Mouse (Mus musculus): ENCODE results near the gene Mrpl38. TPM values are rescaled to one million over a fixed set of nuclear protein-coding genes. Genes with fewer than 3 reads are reported as not detected.
"Not testable (repeated sequence)": the region's sequence is repeated elsewhere in the genome, so short reads cannot be mapped to it uniquely, and the experiment has no call there.

Mrpl38 gene
- total RNA-seq, 2 experiments from 2014 or later: 40.8 to 46.2 TPM

DNA sequence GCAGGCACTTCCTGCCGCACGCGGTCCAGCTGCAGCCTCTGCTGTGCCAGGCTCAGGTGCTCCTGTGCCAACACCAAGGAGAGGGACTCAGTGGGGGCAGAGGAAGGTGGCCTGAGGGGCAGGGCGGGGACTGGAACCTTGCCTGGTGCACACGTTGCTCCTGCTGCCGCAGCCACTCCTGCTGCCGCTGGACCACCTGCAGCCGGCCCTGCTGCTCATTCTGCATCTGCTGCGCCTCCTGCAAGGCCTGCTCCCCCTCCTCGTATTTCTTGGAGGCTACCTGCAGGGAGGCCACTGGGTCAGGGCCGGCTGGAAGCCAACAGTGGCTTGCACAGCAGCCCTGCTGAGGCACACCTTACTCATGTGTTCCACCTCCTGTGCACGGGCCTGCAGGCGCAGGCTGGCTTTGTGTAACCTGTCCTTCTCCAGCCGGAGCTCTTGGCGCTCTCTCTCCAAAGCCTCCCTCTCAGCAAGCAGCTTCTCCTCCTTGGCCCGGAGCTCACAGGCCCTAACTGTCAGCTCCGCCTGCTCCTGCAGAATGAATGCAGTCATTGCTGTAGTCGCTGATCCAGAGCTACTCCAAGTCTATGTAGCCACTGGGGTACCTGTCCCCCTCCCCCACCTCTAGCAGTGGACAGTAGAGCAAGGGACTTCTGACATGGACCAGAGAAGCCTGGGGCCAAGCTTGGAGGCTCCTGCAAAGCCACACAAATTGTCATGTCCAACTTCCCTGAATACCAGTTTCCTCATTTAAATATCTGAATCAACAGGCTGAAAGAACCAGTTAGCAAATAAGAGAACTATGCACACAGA, 7.0 kb upstream of the Mrpl38 start:
- no peak for DNase-seq

DNA sequence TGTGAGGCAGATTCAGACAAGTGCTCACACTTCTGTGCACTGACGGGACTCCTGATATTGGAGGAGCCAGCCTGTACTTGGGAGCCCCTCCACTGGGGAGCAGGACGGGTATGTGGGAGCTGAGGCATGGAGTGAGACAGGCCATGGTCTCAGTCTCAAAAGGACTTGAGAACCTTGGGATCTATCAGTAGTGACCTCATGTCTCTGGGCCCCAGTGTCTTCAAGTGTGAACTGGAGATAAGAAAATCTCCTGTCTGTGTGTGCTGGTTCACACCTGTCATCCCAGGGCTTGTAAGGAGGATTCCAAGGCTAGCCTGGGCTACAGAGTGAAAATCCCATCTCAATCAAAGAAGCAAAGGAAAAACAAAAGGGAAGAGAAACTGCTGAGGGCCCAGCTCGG, 4.8 kb upstream of the Mrpl38 start:
- DNase-seq: no peak

DNA sequence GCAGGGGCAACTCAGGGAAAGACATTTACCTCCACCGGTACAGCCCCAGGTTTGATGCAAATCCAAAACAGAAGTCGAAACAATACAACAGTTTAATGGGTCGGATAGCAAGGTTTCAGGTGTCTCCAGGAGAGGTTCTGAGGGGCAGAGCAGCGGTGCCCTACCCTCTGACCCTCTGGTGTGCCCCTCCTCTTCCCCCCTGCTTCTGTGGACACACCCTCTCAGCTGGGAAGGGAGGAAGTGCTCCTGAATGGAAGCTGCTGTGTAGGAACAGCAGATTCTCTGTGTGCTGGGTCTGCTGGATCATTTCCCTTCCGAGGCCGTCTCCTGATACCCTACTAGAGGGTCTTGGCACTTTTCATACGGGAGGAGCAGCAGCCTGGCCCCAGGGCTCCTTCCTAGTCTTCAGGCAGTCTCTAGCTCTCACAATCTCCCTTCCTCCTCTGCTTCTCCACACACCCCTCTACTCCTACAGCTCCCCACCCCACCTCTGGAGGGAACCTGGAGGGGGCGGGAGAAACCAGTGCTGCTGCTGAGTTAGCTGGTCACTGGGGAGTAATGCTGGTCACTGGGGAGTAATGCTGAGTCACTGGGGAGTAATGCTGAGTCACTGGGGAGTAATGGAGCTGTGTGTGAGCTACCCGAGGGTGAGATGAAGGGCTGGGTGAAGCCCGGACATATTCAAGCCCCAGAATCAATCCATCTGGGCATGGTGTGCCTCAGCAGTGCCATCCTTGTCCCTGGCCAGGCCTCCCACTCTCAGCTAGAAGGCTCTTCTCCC, 3.7 kb upstream of the Mrpl38 start:
- no peak for DNase-seq

DNA sequence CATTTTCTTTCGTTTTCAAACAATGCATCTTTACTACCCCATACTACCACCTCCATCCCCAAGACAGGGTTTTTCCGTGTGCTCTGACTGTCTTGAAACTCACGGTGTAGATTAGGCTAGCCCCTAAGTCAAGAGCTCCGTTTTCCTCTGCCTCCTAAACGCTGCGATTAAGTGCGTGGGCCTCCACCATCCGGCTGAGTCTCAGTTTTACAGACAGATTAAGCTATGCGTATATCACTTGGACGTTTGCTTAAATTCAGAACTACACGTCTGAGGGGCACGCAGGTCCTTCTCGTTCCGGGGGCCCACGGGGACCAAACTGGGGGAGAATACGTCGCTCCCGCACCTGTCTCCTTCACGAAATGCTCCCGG, 586 bp downstream of the Mrpl38 start:
- DNase-seq: no peak

DNA sequence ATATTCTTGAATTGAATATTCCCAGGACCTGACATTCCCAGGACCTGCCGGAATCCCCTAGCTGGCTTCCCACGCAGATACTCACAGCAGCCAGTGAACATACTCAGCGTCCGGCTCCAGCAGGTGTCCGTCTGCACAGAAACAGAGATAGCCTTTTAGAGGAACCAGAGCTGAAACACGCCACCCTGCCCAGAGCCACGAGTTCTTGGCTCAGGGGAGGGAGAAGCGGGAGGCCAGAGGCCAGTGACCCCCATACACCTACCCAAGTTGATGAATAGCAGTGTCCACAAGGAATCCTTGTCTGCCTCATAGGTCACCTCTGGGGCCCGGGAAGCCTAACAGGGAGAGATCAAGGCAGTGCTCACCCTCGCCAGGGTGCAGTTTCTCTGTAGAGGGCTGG, 4.5 kb downstream of the Mrpl38 start:
- DNase-seq: no peak

DNA sequence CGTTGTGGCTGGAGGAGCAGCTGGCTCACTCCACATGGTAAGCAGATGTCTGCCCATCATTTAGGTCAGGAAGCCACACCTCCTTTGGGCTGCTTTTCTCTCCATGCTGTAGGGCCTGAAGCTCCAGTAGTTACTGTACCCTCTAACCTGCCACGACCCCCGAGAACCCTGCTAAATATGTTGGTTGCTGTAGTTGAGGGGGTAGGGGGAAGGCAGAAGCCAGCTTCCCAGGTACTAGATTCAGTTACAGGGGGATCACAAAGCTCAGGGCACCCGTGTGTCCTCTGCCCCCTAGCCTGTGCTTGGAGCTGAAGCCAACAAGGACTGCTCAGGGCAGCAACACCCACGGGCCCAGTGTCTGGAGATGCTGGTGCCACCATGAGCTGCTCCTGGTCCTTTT, 5.2 kb downstream of the Mrpl38 start:
- no peak for DNase-seq

DNA sequence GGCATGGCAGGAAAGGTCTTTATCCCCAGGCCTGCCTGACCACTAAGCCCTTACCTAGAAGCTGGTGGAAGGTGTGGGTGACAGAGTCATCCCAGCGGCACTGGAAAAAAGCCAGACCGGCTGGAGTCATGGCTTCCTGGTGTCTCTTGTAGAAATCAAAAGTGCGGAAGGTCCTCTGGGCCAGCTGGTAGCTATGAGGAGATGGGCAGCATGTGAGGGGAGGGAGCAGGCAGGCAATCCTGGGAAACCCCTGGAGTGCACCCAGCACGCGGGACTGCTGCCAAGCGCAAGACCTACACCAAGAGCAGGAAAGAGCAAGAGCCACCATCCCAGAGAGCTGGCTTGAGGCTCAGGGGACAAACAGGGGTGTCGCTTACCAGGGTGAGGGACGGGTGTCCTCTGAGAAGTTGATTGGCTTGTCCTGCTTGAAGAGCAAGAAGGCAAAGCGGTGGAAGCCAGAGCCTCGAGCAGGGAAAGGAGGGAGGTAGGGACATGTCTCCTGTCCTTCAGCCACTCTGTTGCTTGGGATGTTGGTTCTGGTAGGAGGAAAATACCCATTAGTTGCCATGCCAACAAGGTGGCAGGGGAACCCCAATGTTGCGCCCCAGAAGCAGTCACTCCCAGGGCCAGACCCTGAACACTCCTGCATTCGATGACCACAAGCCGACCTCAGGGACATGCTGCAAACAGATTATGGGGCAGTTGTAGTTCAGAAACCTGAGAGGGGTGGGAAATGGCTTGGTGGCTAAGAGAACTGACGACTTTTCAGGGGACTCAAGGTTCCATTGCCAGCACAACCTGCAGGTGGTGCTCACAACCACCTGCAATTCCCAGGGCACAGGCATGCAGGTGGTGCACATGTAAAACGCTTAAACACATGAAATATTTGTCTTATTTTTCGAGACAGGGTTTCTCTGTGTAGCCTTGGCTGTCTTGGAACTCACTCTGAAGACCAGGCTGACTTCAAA, 6.0 kb downstream of the Mrpl38 start:
- no peak for DNase-seq

DNA sequence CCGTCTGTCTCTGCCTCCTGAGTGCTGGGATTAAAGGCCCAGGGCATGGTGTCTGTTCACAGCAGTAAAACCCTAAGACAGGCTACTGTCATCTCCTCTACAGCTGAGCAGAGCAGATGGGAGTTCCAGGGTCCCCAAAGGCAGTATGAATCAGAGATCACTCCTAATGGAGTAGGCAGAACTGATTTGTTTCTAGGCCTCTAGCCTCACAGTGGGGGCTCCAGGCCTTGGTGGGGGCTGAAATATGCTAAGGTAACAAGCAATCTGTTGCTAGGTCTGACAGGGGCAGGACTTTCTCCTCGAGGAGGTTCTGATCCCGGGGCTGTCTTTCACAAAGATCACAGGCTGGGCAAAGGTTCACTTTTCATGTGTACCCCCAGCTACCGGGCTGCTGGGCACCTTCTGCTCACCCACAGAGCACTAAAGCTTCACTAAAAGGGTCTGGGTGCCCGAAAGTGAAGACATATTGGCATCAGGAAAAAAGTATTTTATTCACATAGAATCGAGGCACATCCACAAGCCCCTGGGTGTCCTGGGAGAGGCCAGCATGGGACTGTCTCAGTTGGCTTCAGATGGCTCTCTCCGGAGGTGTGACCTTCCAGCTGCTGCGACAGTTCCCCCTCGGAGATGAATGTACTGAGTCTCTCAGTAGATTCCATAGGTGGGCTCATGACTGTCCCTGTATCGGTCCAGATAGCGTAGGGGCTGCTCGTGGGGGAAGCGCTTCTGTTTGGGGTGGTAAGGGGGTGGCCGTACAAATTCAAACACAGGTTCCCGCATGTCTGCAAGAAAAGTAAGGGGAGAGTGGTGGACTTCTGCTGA, 7.1 kb downstream of the Mrpl38 start:
- no peak for DNase-seq

DNA sequence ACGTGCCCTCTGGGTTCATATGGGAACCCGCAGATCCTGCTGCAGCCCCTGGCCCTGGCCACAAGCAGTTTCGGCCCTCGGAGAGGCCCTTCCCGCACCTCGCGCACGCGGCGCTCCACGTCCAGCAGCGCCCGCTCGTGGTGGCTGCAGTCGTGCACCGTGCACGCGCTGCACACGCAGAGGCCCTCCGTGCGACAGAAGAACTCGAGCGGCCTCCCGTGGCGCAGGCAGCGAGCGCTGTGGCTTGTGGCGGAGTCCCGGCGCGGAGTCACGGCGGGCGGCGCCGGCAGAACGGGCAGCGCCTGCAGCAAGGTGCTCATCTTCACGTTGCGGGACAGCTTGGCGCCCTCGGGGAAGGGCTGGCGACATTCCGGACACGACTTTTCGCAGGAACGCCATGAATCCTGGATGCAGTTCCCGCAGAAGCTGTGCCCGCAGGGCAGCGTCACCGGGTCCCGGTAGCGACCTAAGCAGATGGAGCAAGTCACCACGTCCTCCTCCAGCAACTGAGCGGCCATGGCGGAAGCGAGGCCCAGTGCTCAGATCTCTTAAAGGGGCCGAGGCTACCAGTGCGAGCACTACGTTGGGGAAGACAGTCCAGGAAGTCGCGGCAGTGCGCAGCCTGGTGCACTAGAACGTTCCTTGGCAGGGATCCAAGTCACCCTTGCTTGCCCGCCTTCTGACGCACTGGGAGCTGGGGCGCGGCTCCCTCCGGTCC, 8.0 kb downstream of the Mrpl38 start, which contains the start of gene Trim65:
Gene Trim65, minus strand, starts transcription at position 641 of the 718 bp plus-strand sequence.
- peak; percentile 89 for DNase-seq

DNA sequence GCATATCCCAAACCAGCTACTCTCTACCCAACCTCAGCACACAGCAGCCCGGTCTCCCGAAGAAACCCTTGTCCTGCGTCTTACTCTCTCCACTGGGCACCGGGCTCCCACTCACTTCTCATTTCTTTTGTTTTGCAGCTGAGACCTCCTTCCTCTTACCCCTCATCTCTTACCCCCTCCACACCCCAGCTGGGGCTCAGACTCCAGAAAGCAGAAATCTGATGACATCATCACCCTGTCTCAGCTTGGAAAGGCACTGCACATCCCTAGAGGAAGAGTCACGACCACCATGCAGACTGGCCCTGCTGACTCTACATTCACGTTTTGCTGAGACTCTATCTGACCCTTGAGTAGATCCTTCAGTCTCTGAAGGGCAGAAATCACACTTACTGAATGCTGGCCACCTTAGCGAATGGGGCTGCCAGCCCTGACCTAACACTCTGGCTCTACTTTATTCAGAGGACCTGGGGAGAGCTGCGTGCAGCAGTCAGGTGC, 8.6 kb downstream of the Mrpl38 start:
- no peak for DNase-seq

DNA sequence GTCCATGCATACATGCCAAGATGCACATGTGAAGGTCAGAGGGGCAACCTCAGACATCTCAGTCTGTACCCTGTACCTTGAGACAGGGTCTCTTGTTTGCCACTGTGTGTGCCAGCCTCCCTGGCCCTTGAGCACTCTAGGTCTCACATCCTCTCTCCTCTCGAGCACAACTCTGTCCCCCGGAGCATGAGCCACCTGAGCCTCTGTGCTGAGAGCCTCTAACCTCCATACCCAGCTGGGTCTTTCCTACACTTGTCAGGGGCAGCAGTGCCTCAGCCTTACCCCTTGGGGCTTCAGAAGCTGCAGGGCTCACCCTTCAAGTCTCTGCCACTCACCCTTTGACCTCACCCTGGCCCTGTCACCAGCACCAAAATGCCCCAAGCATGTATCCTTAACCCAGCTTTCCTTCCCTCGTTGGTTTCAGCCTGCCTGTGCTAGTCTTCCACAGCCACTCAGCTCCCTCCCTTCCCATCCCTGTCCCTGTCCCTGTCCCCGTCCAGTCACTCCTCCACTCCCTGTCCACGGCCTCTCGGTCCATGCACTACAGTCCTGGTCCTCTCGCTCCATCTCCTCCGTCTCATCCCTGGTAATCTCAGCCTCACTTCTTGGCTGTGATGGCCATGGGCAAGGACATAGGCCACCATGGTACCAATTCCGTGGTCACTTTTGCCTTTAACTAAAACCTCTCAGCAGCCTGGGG, 9.4 kb downstream of the Mrpl38 start:
- DNase-seq: no peak

DNA sequence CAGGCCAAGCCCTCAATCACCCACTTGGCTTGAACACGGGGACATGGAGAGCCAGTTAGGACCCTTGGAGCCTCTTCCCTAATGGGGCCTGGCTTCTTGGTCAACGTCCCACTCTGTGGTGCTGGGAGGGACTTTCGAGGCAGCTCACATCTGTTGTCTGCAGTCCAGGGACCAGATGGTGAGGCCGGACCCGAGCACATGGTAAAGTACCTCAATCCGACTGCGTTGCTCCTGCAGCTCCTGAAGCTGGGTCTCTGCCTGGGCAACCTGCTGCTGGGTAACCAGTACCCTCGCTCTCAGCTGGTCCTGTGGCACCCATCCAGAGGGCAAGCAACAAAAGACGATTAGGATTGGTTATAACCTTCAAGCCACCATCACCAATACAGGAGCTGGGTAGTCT, 10.7 kb downstream of the Mrpl38 start:
- no peak for DNase-seq

DNA sequence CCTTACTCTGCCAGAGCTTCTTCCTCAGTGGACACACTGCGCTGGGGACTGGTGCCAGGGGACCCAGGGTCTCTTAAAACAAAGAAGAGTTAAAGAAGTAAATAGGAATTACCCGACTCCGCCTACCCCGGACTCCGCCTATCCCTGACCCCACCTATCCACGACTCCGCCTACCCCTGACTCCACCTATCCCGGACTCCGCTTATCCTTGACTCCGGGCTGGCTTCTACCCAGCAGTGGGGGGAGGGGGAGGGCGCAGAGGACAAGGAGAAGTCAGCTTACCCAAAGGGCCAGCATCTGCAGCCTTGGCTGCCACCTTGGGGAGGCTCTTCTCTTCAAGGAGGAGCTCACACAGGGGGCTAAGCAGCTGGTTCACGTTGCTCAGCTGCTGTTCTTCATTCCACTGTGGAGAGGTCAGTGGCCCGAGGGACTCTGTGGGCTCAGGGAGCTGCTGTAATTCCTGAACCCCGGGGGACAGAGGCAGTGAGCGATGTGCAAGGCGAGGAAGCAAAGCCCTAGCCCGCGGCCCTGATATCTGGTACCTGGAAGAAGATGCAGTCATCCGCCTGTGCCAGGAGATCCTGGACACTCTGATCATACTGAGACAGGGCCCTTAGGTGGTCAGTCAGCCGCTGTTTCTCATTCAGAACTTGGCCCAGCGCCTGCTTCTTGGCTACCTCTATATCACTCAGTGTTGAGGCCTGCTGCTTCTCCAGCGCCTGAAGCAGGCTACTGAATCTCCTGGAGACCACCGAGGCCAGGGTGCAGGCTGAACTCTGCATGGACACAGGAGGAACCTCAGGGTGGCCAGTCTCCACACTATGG, 11.3 kb downstream of the Mrpl38 start, which contains the start of gene Trim47:
Gene Trim47, minus strand, starts transcription at position 55 of the 825 bp plus-strand sequence.
- peak; percentile 77 for DNase-seq

DNA sequence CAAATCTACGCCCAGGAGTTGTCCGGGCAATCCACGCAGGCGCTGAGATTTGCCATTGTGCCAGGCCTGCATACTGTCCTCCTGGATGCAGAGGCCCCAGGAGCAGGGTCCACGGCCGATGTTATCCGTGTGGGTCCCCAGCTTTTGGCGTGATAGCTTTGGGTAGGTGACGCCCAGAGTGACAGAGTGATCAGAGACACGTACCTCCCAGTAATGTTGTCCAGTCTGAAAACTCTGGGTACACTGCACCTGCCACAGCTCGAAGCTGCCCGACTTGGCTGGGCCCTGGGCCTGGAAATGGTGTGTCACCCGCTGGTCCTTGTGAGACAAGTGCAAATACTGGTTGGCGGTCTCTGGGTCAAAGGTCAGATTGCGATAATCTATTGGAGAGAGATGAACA, 12.4 kb downstream of the Mrpl38 start:
- no peak for DNase-seq

DNA sequence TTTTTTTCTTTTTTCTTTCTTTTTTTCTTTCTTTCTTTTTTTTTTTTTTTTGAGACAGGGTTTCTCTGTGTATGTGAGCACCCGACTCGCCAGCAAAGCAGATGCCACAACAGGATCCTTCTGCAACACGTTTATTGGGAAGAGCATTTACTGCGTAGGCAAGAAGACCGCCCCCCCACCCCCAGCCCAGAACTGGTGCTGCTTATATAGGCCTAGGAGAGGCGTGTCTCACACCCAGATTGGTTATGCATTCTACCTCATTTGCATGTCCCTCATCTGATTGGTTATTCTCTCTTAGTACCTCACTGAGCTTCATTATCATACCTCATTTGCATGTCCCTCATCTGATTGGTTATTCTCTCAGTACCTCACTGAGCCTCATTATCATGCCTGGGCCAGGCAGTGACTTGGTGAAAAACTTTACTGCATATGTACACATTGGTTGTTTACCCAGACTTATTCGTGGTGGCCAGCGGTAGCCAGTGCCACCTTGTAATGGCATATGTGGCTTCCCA, 16.9 kb downstream of the Mrpl38 start:
- DNase-seq: not testable (repeated sequence)

DNA sequence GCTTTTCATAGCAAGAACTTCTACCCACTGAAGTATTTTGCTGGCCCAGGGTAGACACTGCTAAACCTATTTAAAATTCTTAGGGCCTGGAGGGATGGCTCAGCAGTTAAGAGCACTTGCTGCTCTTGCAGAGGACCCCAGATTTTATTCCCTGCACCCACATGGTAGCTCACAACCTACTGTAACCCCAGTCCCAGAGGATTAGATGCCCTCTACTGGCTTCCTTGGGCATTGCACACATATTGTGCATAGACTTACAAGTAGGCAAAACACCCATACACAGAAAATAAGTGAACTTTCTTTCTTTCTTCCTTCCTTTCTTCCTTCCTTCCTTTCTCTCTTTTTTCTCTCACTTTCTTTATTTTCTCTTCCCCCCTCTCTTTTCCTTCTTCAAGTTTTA, 20.8 kb downstream of the Mrpl38 start:
- no peak for DNase-seq

DNA sequence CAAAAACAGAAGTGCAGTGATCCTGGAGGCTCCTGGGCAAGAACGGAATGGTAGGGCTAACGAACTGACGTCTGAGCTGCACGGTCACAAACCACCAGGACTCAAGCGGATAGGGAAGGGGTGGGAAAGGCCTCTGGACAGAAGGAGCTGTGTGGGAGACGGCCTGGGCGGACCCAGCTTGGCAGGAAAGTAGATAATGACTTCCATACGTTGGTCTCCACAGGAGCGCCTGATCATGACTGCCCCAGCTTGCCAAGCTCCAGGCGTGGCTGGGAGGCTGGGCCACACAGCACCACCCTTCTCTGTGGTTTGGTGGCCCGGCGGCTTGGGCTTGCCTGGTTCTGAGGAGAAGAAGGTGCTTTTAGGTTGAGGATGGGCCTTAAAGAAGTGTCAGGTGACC, 21.4 kb downstream of the Mrpl38 start:
- no peak for DNase-seq

DNA sequence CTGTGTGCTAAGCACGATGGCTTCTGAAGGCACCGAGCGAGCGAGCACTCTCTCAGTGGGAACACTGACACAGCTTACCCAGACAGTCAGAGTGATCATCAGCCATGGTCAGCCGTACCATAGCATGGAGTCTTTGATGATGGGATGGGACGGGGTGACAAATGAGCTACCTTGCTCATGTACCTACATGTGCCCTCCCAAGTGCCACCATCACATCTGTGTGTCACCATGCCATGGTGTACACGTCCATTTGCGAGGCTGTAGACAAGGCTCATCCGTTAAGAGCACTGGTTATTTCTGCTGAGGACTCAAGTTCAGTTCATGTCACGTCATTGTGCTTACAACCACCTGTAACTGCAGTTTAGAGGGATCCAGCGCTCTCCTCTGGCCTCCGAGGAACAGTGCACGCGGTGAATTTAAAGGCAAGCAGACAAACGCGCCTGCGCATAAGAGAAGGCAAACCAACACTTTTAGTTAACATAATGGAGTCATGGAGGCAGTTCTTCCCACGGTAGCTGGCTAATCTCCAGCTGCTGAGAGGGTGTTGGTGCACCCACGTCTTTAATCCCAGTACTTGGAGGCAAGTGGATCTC, 27.0 kb downstream of the Mrpl38 start:
- DNase-seq: no peak
